Comparison of ENCODE assay signal across 16 mouse cellular contexts in genomic region chr5:32001771-32002170, GRCm38 (mm10).
"Had no signal": no experiment of that assay in that cellular context is flagged by ENCODE, and none has a peak within 500 bp of the region (broad histone marks: within the 10 kb centered on the region; RNA-seq: fewer than 3 reads in every experiment).

No protein-coding gene starts in this region.

- H3K4me1 ChIP-seq: liver, embryonic 15.5 days; neural tube, embryonic 15.5 days had no signal

- H3K27ac ChIP-seq: left cerebral cortex, adult 2 months; limb, embryonic 10.5 days; liver, embryonic 15.5 days; midbrain, embryonic 10.5 days; neural tube, embryonic 15.5 days had no signal

- H3K9ac ChIP-seq: liver, embryonic 15.5 days; neural tube, embryonic 15.5 days had no signal

- H3K9me3 ChIP-seq: limb, embryonic 10.5 days; liver, embryonic 15.5 days; midbrain, embryonic 10.5 days; neural tube, embryonic 15.5 days had no signal

- H3K4me2 ChIP-seq: liver, embryonic 11.5 days; liver, embryonic 15.5 days; neural tube, embryonic 15.5 days had no signal

- ATAC-seq: lung, postnatal 0 days had no signal

- H3K36me3 ChIP-seq: limb, embryonic 10.5 days; liver, embryonic 15.5 days; midbrain, embryonic 10.5 days; neural tube, embryonic 15.5 days had no signal

- H3K4me3 ChIP-seq: left cerebral cortex, adult 2 months; limb, embryonic 10.5 days; liver, embryonic 15.5 days; midbrain, embryonic 10.5 days; myocyte; neural tube, embryonic 15.5 days had no signal

- DNase-seq: kidney, postnatal 10 days; kidney, postnatal 4 days; lung, adult 2 months; lung, postnatal 4 days; midbrain, embryonic 14.5 days; right cerebral cortex, postnatal 14 days; thymus, adult 18-20 months; thymus, postnatal 14 days had no signal

- H3K27me3 ChIP-seq: liver, embryonic 15.5 days; neural tube, embryonic 15.5 days had no signal
